Mouse (Mus musculus): ENCODE results near the gene Tas1r2. TPM values are rescaled to one million over a fixed set of nuclear protein-coding genes. Genes with fewer than 3 reads are reported as not detected.
A peak's percentile ranks its signal among the peaks of the same experiment; 100 is the strongest.

Gene Tas1r2
- polyA plus RNA-seq, 1 experiment: not detected

GRCm38 (mm10) chr4:139617001-139617364 lies 36.4 kb upstream of the Tas1r2 start:
- Histone ChIP-seq H3K4me1 (ENCODE audit: control insufficient read depth, insufficient read depth, low read length) (peaks cover 2% of the 10 kb centered on the region; the same call in 1 of the 2 replicates), H3K4me3 (replicated peaks; ENCODE audit: control insufficient read depth, low read depth, low read length) (peak overlapping the region; percentile 96), H3K27ac (ENCODE audit: control insufficient read depth, insufficient read depth, low read depth, low read length, poor library complexity) (no peak overlapping the region)
- TF ChIP-seq CTCF (IDR thresholded peaks at IDR 0.05; ENCODE audit: control insufficient read depth, insufficient read depth, low read length) (no peak), POLR2A (IDR thresholded peaks at IDR 0.05; ENCODE audit: borderline replicate concordance, control insufficient read depth, low read depth, low read length) (no peak)
- WGBS: 17% methylated on average over 3 of the region's 3 CpGs

- Histone ChIP-seq H3K4me1 (ENCODE audit: control insufficient read depth, insufficient read depth, low read length) (peaks cover 2% of the 10 kb centered on the region; the same call in 1 of the 2 replicates), H3K27ac (ENCODE audit: control insufficient read depth, insufficient read depth, low read depth, low read length, poor library complexity) (no peak overlapping the region), H3K4me3 (replicated peaks; ENCODE audit: control insufficient read depth, low read depth, low read length) (no peak overlapping the region)
- WGBS: 71% methylated on average over 6 of the region's 6 CpGs
- no peak for TF ChIP-seq POLR2A (IDR thresholded peaks at IDR 0.05; ENCODE audit: borderline replicate concordance, control insufficient read depth, low read depth, low read length)
- no peak for TF ChIP-seq CTCF (IDR thresholded peaks at IDR 0.05; ENCODE audit: control insufficient read depth, insufficient read depth, low read length)
Measured at GRCm38 (mm10) chr4:139619765-139620164, 33.6 kb upstream of the Tas1r2 start.

GRCm38 (mm10) chr4:139622373-139623282 lies 30.7 kb upstream of the Tas1r2 start, which contains the start of gene Aldh4a1:
Gene Aldh4a1 (plus strand): TSS chr4:139622866.
- Histone ChIP-seq H3K4me1 (ENCODE audit: control insufficient read depth, insufficient read depth, low read length) (no peaks in the 10 kb centered on the region; the same call in 1 of the 2 replicates), H3K4me3 (replicated peaks; ENCODE audit: control insufficient read depth, low read depth, low read length) (peak within 1 kb of the TSS; percentile 87), H3K27ac (ENCODE audit: control insufficient read depth, insufficient read depth, low read depth, low read length, poor library complexity) (peak within 1 kb of the TSS; percentile 77)
- under 1% methylated on average over 33 of the region's 38 CpGs for WGBS
- TF ChIP-seq CTCF (IDR thresholded peaks at IDR 0.05; ENCODE audit: control insufficient read depth, insufficient read depth, low read length): no peak
- TF ChIP-seq POLR2A (IDR thresholded peaks at IDR 0.05; ENCODE audit: borderline replicate concordance, control insufficient read depth, low read depth, low read length): peak; percentile 97

GRCm38 (mm10) chr4:139623434-139624115 lies 29.8 kb upstream of the Tas1r2 start:
- peak overlapping the region; percentile 82 for H3K4me3 ChIP-seq (replicated peaks; ENCODE audit: control insufficient read depth, low read depth, low read length)
- WGBS: 13% methylated on average over 21 of the region's 21 CpGs
- no peak for TF ChIP-seq CTCF (IDR thresholded peaks at IDR 0.05; ENCODE audit: control insufficient read depth, insufficient read depth, low read length)
- no peak for TF ChIP-seq POLR2A (IDR thresholded peaks at IDR 0.05; ENCODE audit: borderline replicate concordance, control insufficient read depth, low read depth, low read length)
- no peaks in the 10 kb centered on the region; the same call in 1 of the 2 replicates for H3K4me1 ChIP-seq (ENCODE audit: control insufficient read depth, insufficient read depth, low read length)
- no peak overlapping the region for H3K27ac ChIP-seq (ENCODE audit: control insufficient read depth, insufficient read depth, low read depth, low read length, poor library complexity)

- H3K4me1 ChIP-seq (ENCODE audit: control insufficient read depth, insufficient read depth, low read length): no peaks in the 10 kb centered on the region; the same call in 1 of the 2 replicates
- WGBS: 61% methylated on average over 5 of the region's 5 CpGs
- H3K4me3 ChIP-seq (replicated peaks; ENCODE audit: control insufficient read depth, low read depth, low read length): no peak overlapping the region
- TF ChIP-seq CTCF (IDR thresholded peaks at IDR 0.05; ENCODE audit: control insufficient read depth, insufficient read depth, low read length) (no peak), POLR2A (IDR thresholded peaks at IDR 0.05; ENCODE audit: borderline replicate concordance, control insufficient read depth, low read depth, low read length) (no peak)
- H3K27ac ChIP-seq (ENCODE audit: control insufficient read depth, insufficient read depth, low read depth, low read length, poor library complexity): no peak overlapping the region
Measured at GRCm38 (mm10) chr4:139624116-139624489, 29.2 kb upstream of the Tas1r2 start.

GRCm38 (mm10) chr4:139624706-139625105 lies 28.6 kb upstream of the Tas1r2 start:
- Histone ChIP-seq H3K4me1 (ENCODE audit: control insufficient read depth, insufficient read depth, low read length) (no peaks in the 10 kb centered on the region; the same call in 1 of the 2 replicates), H3K27ac (ENCODE audit: control insufficient read depth, insufficient read depth, low read depth, low read length, poor library complexity) (no peak overlapping the region), H3K4me3 (replicated peaks; ENCODE audit: control insufficient read depth, low read depth, low read length) (peak overlapping the region; percentile 15)
- 29% methylated on average over 10 of the region's 10 CpGs for WGBS
- TF ChIP-seq CTCF (IDR thresholded peaks at IDR 0.05; ENCODE audit: control insufficient read depth, insufficient read depth, low read length) (no peak), POLR2A (IDR thresholded peaks at IDR 0.05; ENCODE audit: borderline replicate concordance, control insufficient read depth, low read depth, low read length) (no peak)

GRCm38 (mm10) chr4:139627361-139627760 lies 26.0 kb upstream of the Tas1r2 start:
- no peak for TF ChIP-seq CTCF (IDR thresholded peaks at IDR 0.05; ENCODE audit: control insufficient read depth, insufficient read depth, low read length)
- no peak for TF ChIP-seq POLR2A (IDR thresholded peaks at IDR 0.05; ENCODE audit: borderline replicate concordance, control insufficient read depth, low read depth, low read length)
- WGBS: 85% methylated on average over 11 of the region's 11 CpGs
- H3K27ac ChIP-seq (ENCODE audit: control insufficient read depth, insufficient read depth, low read depth, low read length, poor library complexity): no peak overlapping the region
- H3K4me3 ChIP-seq (replicated peaks; ENCODE audit: control insufficient read depth, low read depth, low read length): no peak overlapping the region
- no peaks in the 10 kb centered on the region; the same call in 1 of the 2 replicates for H3K4me1 ChIP-seq (ENCODE audit: control insufficient read depth, insufficient read depth, low read length)

- WGBS: 75% methylated on average over 10 of the region's 10 CpGs
- no peak overlapping the region for H3K4me3 ChIP-seq (replicated peaks; ENCODE audit: control insufficient read depth, low read depth, low read length)
- no peak overlapping the region for H3K27ac ChIP-seq (ENCODE audit: control insufficient read depth, insufficient read depth, low read depth, low read length, poor library complexity)
- no peak for TF ChIP-seq POLR2A (IDR thresholded peaks at IDR 0.05; ENCODE audit: borderline replicate concordance, control insufficient read depth, low read depth, low read length)
- no peak for TF ChIP-seq CTCF (IDR thresholded peaks at IDR 0.05; ENCODE audit: control insufficient read depth, insufficient read depth, low read length)
- no peaks in the 10 kb centered on the region; the same call in 1 of the 2 replicates for H3K4me1 ChIP-seq (ENCODE audit: control insufficient read depth, insufficient read depth, low read length)
Measured at GRCm38 (mm10) chr4:139630171-139630570, 23.2 kb upstream of the Tas1r2 start.
